Mouse (Mus musculus) ES-E14 (cell line): ENCODE data around the gene Msantd2.

Experiments
- CHD2 ChIP-seq: IDR thresholded peaks from 2 replicates; pipeline ENCODE4 v1.6.1; 2014; ENCODE audit warnings: mild to moderate bottlenecking, low read depth, low read length, inconsistent platforms
- MAFK ChIP-seq: IDR thresholded peaks from 2 replicates; pipeline ENCODE4 v1.6.1; 2014; ENCODE audit warnings: mild to moderate bottlenecking, low read depth, low read length, inconsistent platforms; ENCODE audit not compliant: insufficient read depth
- ZNF384 ChIP-seq: IDR thresholded peaks from 2 replicates; pipeline ENCODE4 v1.6.1; 2012; ENCODE audit warnings: low read depth, low read length, inconsistent platforms

DNA sequence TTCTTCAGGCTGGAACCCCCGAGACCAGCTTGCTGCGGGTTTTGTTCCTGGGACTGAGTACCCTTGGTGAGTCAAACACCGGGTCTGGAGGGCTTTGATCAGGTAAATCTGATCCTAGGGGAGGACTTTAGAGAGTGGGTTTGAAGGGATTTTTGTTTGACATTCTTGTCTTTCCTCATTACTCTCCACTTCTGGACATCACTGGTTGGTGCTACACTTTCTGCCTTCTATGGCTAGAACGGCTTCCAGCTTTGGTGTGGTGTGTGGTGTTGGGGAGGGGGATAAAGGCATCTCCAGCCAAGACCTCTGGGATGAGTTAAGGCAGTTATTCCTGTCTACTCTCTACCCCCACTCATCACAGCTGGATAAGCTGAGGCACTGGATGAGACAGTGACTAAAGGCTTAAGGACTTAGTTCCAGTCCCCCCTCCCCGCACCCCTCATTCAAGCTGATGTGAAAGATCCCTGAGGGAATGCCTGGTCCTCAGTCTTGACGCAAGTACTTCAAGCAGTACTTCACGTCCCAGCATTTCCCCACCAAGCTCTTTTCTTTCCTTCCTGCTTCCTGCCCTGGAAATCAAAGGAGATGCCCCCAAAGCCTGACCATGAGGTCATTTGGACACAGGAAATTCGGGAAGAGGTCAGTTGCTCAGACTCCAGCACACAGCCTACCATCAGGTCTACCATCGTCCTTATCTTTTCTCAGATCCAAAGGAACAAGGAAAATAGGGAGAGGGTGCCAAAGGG is 39.3 kb downstream of the Msantd2 start:
- TF ChIP-seq ZNF384 (no peak), MAFK (no peak), CHD2 (no peak)
